Comparison of ENCODE assay signal across 26 mouse cellular contexts in genomic region chr7:46827803-46828184, GRCm38 (mm10). TPM values are rescaled to one million over a fixed set of nuclear protein-coding genes. Genes with fewer than 3 reads are reported as not detected.
DNase-seq lines count a peak whose midpoint lies in the region; ATAC-seq lines count a peak whose summit lies in the region.
"Had no signal": no experiment of that assay in that cellular context is flagged by ENCODE, and none has a peak within 500 bp of the region (broad histone marks: within the 10 kb centered on the region; RNA-seq: fewer than 3 reads in every experiment).

No protein-coding gene starts in this region.

- peak overlapping the region; percentile 62 for H3K9ac ChIP-seq in heart, embryonic 13.5 days
- no peak overlapping the region for H3K9ac ChIP-seq in kidney, embryonic 15.5 days
- no peak overlapping the region for H3K9ac ChIP-seq in lung, embryonic 15.5 days
- H3K9ac ChIP-seq: forebrain, embryonic 15.5 days; hindbrain, embryonic 13.5 days; liver, embryonic 13.5 days; midbrain, embryonic 13.5 days had no signal

- 84% methylated on average over 2 of the region's 2 CpGs for WGBS in heart, embryonic 13.5 days
- 94% methylated on average over 2 of the region's 2 CpGs for WGBS in kidney, embryonic 15.5 days
- WGBS in lung, embryonic 15.5 days: 80% methylated on average over 2 of the region's 2 CpGs

- ATAC-seq in heart, embryonic 13.5 days (ENCODE audit: extremely low read depth, insufficient number of reproducible peaks, low FRiP score, low TSS enrichment): no peak
- ATAC-seq in kidney, embryonic 15.5 days (replicated peaks; ENCODE audit: low FRiP score): peak; percentile 40; the same call in 1 of the 2 replicates
- ATAC-seq in lung, embryonic 15.5 days (ENCODE audit: borderline replicate concordance, extremely low read depth, low FRiP score, low TSS enrichment): no peak
- ATAC-seq: forebrain, embryonic 15.5 days; midbrain, embryonic 13.5 days had no signal

- H3K27ac ChIP-seq in heart, embryonic 13.5 days (replicated peaks): peak overlapping the region; percentile 69
- peak overlapping the region; percentile 60 for H3K27ac ChIP-seq in kidney, embryonic 15.5 days
- 0 out of 2 replicates have a peak overlapping the region, but pooled peaks have one; percentile 7 for H3K27ac ChIP-seq in lung, embryonic 15.5 days
- H3K27ac ChIP-seq: embryonic facial prominence, embryonic 10.5 days; forebrain, embryonic 15.5 days; layer of hippocampus, adult 2 months; limb, embryonic 10.5 days; liver, embryonic 13.5 days; midbrain, embryonic 13.5 days had no signal

- H3K9me3 ChIP-seq in heart, embryonic 13.5 days: no peaks in the 10 kb centered on the region
- H3K9me3 ChIP-seq in kidney, embryonic 15.5 days (replicated peaks): no peaks in the 10 kb centered on the region
- H3K9me3 ChIP-seq in lung, embryonic 15.5 days: no peaks in the 10 kb centered on the region
- H3K9me3 ChIP-seq: embryonic facial prominence, embryonic 10.5 days; forebrain, embryonic 15.5 days; hindbrain, embryonic 13.5 days; limb, embryonic 10.5 days; liver, embryonic 13.5 days; megakaryocyte, embryonic 14.5 days; midbrain, embryonic 13.5 days had no signal

- no peak overlapping the region for H3K4me3 ChIP-seq in heart, embryonic 13.5 days
- H3K4me3 ChIP-seq in kidney, embryonic 15.5 days (replicated peaks): no peak overlapping the region
- no peak overlapping the region for H3K4me3 ChIP-seq in lung, embryonic 15.5 days
- H3K4me3 ChIP-seq: embryonic facial prominence, embryonic 10.5 days; forebrain, embryonic 15.5 days; hindbrain, embryonic 13.5 days; layer of hippocampus, adult 2 months; limb, embryonic 10.5 days; liver, embryonic 13.5 days; megakaryocyte, embryonic 14.5 days; midbrain, embryonic 13.5 days had no signal

- intact Hi-C loops in heart, postnatal 14 days (cut with DNase I): no loop called here

- H3K4me2 ChIP-seq in heart, embryonic 13.5 days: peak overlapping the region; percentile 33
- no peak overlapping the region for H3K4me2 ChIP-seq in kidney, embryonic 15.5 days
- H3K4me2 ChIP-seq in lung, embryonic 15.5 days: no peak overlapping the region
- H3K4me2 ChIP-seq: forebrain, embryonic 15.5 days; hindbrain, embryonic 13.5 days; liver, embryonic 13.5 days; midbrain, embryonic 13.5 days had no signal

- DNase-seq in heart, postnatal 14 days: no peak
- no peak for DNase-seq in kidney, adult 9 months
- no peak for DNase-seq in lung, postnatal 14 days
- no peak for DNase-seq in right cerebral cortex, postnatal 10 days (ENCODE audit: low spot score in 2 of 2)
- DNase-seq: adrenal gland, adult 2 months; cerebellum, adult 11-12 months; cerebellum, postnatal 10 days; liver, embryonic 13.5 days; lung, postnatal 10 days; spleen, adult 18-20 months had no signal

- H3K36me3 ChIP-seq in heart, embryonic 13.5 days: peaks cover 17% of the 10 kb centered on the region
- peaks cover 18% of the 10 kb centered on the region for H3K36me3 ChIP-seq in kidney, embryonic 15.5 days
- peaks cover 13% of the 10 kb centered on the region for H3K36me3 ChIP-seq in lung, embryonic 15.5 days

- peaks cover 39% of the 10 kb centered on the region for H3K4me1 ChIP-seq in heart, embryonic 13.5 days
- H3K4me1 ChIP-seq in kidney, embryonic 15.5 days: peaks cover 19% of the 10 kb centered on the region
- peaks cover 22% of the 10 kb centered on the region for H3K4me1 ChIP-seq in lung, embryonic 15.5 days
- H3K4me1 ChIP-seq: forebrain, embryonic 15.5 days; hindbrain, embryonic 13.5 days; midbrain, embryonic 13.5 days had no signal

- H3K27me3 ChIP-seq in heart, embryonic 13.5 days (replicated peaks): no peaks in the 10 kb centered on the region
- no peaks in the 10 kb centered on the region for H3K27me3 ChIP-seq in kidney, embryonic 15.5 days
- no peaks in the 10 kb centered on the region for H3K27me3 ChIP-seq in lung, embryonic 15.5 days
- H3K27me3 ChIP-seq: forebrain, embryonic 15.5 days; hindbrain, embryonic 13.5 days; liver, embryonic 13.5 days; megakaryocyte, embryonic 14.5 days; midbrain, embryonic 13.5 days had no signal

RNA-seq across cellular contexts. Expression of gene Ldha, which starts 13.5 kb away (rescaled TPM):
- 2,723 and 3,293 TPM in 2 replicates for polyA plus RNA-seq in heart, embryonic 13.5 days (2015; fragmentation: Nextera tagmentation; extraction: Ambion mirVana)
- total RNA-seq in heart, postnatal 14 days (2021): 100 to 1,000 TPM; 746 to 778 TPM
- 1,596 and 1,620 TPM in 2 replicates for polyA plus RNA-seq in kidney, embryonic 15.5 days (2015; fragmentation: Nextera tagmentation; extraction: Ambion mirVana)
- polyA plus RNA-seq in lung, embryonic 15.5 days (2015; fragmentation: Nextera tagmentation; extraction: Ambion mirVana): 1,840 and 1,954 TPM in 2 replicates

RNA-seq across cellular contexts. Expression of gene Gtf2h1, which starts 31.9 kb away (rescaled TPM):
- 28.5 and 29.7 TPM in 2 replicates for polyA plus RNA-seq in heart, embryonic 13.5 days (2015; fragmentation: Nextera tagmentation; extraction: Ambion mirVana)
- 10 to 100 TPM; 18.2 to 19.0 TPM for total RNA-seq in heart, postnatal 14 days (2021)
- polyA plus RNA-seq in kidney, embryonic 15.5 days (2015; fragmentation: Nextera tagmentation; extraction: Ambion mirVana): 42.3 and 43.8 TPM in 2 replicates
- 40.6 and 43.8 TPM in 2 replicates for polyA plus RNA-seq in lung, embryonic 15.5 days (2015; fragmentation: Nextera tagmentation; extraction: Ambion mirVana)

RNA-seq across cellular contexts. Expression of gene Hps5, which starts 31.9 kb away (rescaled TPM):
- 9.7 and 10.8 TPM in 2 replicates for polyA plus RNA-seq in heart, embryonic 13.5 days (2015; fragmentation: Nextera tagmentation; extraction: Ambion mirVana)
- 10 to 100 TPM in 1 of 2 experiments, 1 to 10 TPM in 1; 8.0 to 12.5 TPM for total RNA-seq in heart, postnatal 14 days (2021)
- polyA plus RNA-seq in kidney, embryonic 15.5 days (2015; fragmentation: Nextera tagmentation; extraction: Ambion mirVana): 27.7 and 31.5 TPM in 2 replicates
- polyA plus RNA-seq in lung, embryonic 15.5 days (2015; fragmentation: Nextera tagmentation; extraction: Ambion mirVana): 19.3 and 21.3 TPM in 2 replicates

RNA-seq across cellular contexts. Expression of gene Ldhc, which starts 33.2 kb away (rescaled TPM):
- polyA plus RNA-seq in heart, embryonic 13.5 days (2015; fragmentation: Nextera tagmentation; extraction: Ambion mirVana): not detected in 2 replicates
- total RNA-seq in heart, postnatal 14 days (2021): not detected
- polyA plus RNA-seq in kidney, embryonic 15.5 days (2015; fragmentation: Nextera tagmentation; extraction: Ambion mirVana): 0.12 TPM in 1 of 2 replicates, not detected in the other
- 0.14 TPM in 1 of 2 replicates, not detected in the other for polyA plus RNA-seq in lung, embryonic 15.5 days (2015; fragmentation: Nextera tagmentation; extraction: Ambion mirVana)
- total RNA-seq: adrenal gland, adult 2 months; adrenal gland, postnatal 4 days; gastrocnemius, postnatal 14 days; layer of hippocampus, adult 2 months; layer of hippocampus, postnatal 25 days; MEL had no signal
- polyA plus RNA-seq: adrenal gland, adult 2 months; C2C12; forebrain, embryonic 15.5 days; thymus, postnatal 0 days had no signal

Comparison
In these comparisons a context has a peak if more than half of its experiments do, and no peak if none do; other contexts are left out.
1. H3K27ac ChIP-seq: peak in every context shown above with its lines; median percentile 69 in heart, embryonic 13.5 days; 60 in kidney, embryonic 15.5 days; 7 in lung, embryonic 15.5 days.